Mouse (Mus musculus): ENCODE data around the gene Prap1. TPM values are rescaled to one million over a fixed set of nuclear protein-coding genes. Genes with fewer than 3 reads are reported as not detected.

Prap1 gene
- polyA plus RNA-seq (2012; fragmentation: generic; extraction: Trizol) = not detected

DNA sequence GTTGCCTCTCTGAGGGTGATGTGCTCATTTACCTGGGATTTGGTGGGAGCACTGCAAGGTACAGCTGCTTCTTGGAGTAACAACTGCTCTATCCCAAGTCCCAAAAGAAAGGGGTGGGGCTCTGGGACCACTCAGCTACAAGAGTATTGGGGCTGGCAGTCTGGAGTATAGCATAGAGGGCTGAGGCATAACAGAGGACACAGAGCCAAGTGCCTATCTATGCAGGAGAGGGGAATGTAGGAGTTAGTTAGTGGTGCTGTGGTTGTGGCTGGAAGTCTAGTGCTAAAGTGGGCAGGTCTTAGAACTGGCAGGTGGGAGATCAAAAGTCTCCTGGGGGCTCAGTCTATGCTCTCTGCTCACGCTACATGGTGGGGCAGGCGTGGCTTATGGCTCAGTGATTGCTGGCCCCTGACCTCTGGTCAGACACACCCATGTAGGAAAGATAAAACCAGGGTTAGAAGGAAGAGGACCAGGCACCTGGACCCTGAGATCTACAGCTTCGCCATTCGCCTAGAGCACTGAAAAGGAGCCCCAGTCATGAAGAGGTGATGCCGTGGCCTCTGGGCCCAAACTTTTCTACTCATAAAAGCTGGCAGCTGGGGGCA is at the start of gene Prap1:
Gene Prap1, plus strand, starts transcription at position 472 of the 605 bp plus-strand sequence.
- Histone ChIP-seq H3K4me2 (ENCODE audit: low read depth) (no peak within 1 kb of the TSS), H3K27me3 (ENCODE audit: control insufficient read depth, insufficient read depth, insufficient read length) (no peaks in the 10 kb centered on the region), H3K4me3 (no peak within 1 kb of the TSS), H3K36me3 (ENCODE audit: control insufficient read depth, insufficient read depth) (no peaks in the 10 kb centered on the region), H3ac (ENCODE audit: control insufficient read depth, insufficient read length) (no peak within 1 kb of the TSS), H3K79me2 (ENCODE audit: control insufficient read depth, insufficient read depth) (no peaks in the 10 kb centered on the region)
- TF ChIP-seq E2F4 (IDR thresholded peaks at IDR 0.05; ENCODE audit: insufficient read depth) = no peak
- TF ChIP-seq POLR2A (IDR thresholded peaks at IDR 0.05; ENCODE audit: insufficient read length, low read depth) = no peak
- no peak for TF ChIP-seq MYOG (IDR thresholded peaks at IDR 0.05; ENCODE audit: control insufficient read depth in 1 of 3, insufficient read depth in 1 of 3, insufficient read length in 2 of 3, low read depth in 2 of 3)
- TF ChIP-seq REST (IDR thresholded peaks at IDR 0.05; ENCODE audit: insufficient read depth, insufficient read length) = no peak
- TF ChIP-seq USF1 (IDR thresholded peaks at IDR 0.05; ENCODE audit: low read depth) = no peak
- TF ChIP-seq CEBPB (IDR thresholded peaks at IDR 0.05; ENCODE audit: insufficient read depth, poor library complexity, severe bottlenecking) = no peak
- TF ChIP-seq POLR2AphosphoS2 (IDR thresholded peaks at IDR 0.05; ENCODE audit: insufficient read length, low read depth) = no peak
- TF ChIP-seq TCF12 (IDR thresholded peaks at IDR 0.05; ENCODE audit: insufficient read depth, poor library complexity, severe bottlenecking) = no peak
- no peak for TF ChIP-seq SRF (IDR thresholded peaks at IDR 0.05; ENCODE audit: control insufficient read depth, insufficient read length, low read depth)
- TF ChIP-seq TCF3 (IDR thresholded peaks at IDR 0.05; ENCODE audit: insufficient read length, low read depth) = no peak
- TF ChIP-seq MYOD1 (IDR thresholded peaks at IDR 0.05; ENCODE audit: control insufficient read depth in 1 of 3, insufficient read length in 2 of 3, low read depth in 2 of 3) = no peak
- TF ChIP-seq MAX (IDR thresholded peaks at IDR 0.05; ENCODE audit: low read depth) = no peak

- no peak overlapping the region for H3K4me2 ChIP-seq (ENCODE audit: low read depth)
- no peak overlapping the region for H3ac ChIP-seq (ENCODE audit: control insufficient read depth, insufficient read length)
- no peaks in the 10 kb centered on the region for H3K79me2 ChIP-seq (ENCODE audit: control insufficient read depth, insufficient read depth)
- H3K36me3 ChIP-seq (ENCODE audit: control insufficient read depth, insufficient read depth) = no peaks in the 10 kb centered on the region
- no peak overlapping the region for H3K4me3 ChIP-seq
- H3K27me3 ChIP-seq (ENCODE audit: control insufficient read depth, insufficient read depth, insufficient read length) = peaks cover 41% of the 10 kb centered on the region
- TF ChIP-seq MYOD1 (IDR thresholded peaks at IDR 0.05; ENCODE audit: control insufficient read depth in 1 of 3, insufficient read length in 2 of 3, low read depth in 2 of 3) = no peak
- TF ChIP-seq MAX (IDR thresholded peaks at IDR 0.05; ENCODE audit: low read depth) = no peak
- no peak for TF ChIP-seq SRF (IDR thresholded peaks at IDR 0.05; ENCODE audit: control insufficient read depth, insufficient read length, low read depth)
- TF ChIP-seq TCF12 (IDR thresholded peaks at IDR 0.05; ENCODE audit: insufficient read depth, poor library complexity, severe bottlenecking) = no peak
- no peak for TF ChIP-seq E2F4 (IDR thresholded peaks at IDR 0.05; ENCODE audit: insufficient read depth)
- no peak for TF ChIP-seq REST (IDR thresholded peaks at IDR 0.05; ENCODE audit: insufficient read depth, insufficient read length)
- TF ChIP-seq POLR2A (IDR thresholded peaks at IDR 0.05; ENCODE audit: insufficient read length, low read depth) = no peak
- TF ChIP-seq TCF3 (IDR thresholded peaks at IDR 0.05; ENCODE audit: insufficient read length, low read depth) = no peak
- no peak for TF ChIP-seq MYOG (IDR thresholded peaks at IDR 0.05; ENCODE audit: control insufficient read depth in 1 of 3, insufficient read depth in 1 of 3, insufficient read length in 2 of 3, low read depth in 2 of 3)
- no peak for TF ChIP-seq USF1 (IDR thresholded peaks at IDR 0.05; ENCODE audit: low read depth)
- TF ChIP-seq CEBPB (IDR thresholded peaks at IDR 0.05; ENCODE audit: insufficient read depth, poor library complexity, severe bottlenecking) = no peak
- TF ChIP-seq POLR2AphosphoS2 (IDR thresholded peaks at IDR 0.05; ENCODE audit: insufficient read length, low read depth) = no peak
Observed at GRCm38 (mm10) chr7:140045546-140045945, 47.6 kb upstream of the Prap1 start.

DNA sequence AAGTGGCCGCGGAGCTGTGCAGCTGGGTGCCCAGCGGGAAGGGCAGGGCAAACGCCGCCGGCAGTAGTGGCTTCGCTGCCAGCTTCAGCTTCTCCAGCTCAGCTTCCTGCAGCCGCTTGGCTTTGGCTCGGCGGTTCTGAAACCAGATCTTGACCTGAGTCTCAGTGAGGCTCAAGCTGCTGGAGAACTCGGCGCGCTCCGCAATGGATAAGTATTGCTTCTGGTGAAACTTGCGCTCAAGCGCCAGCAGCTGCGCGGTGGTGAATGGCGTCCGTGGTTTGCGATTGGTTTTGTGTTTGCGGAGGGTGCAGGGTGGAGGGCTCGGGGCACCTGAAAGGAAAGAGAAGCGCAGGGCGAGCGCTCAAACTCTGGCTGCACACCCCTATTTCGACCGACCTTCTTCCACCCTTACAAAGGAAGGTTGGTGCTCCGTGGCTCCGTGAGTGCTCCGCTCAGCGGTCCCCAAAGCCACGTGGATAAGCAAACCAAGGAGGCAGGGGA is 45.3 kb upstream of the Prap1 start:
- H3K4me2 ChIP-seq (ENCODE audit: low read depth) = peak overlapping the region; percentile 77
- H3K27me3 ChIP-seq (ENCODE audit: control insufficient read depth, insufficient read depth, insufficient read length) = peaks cover 41% of the 10 kb centered on the region
- H3K79me2 ChIP-seq (ENCODE audit: control insufficient read depth, insufficient read depth) = no peaks in the 10 kb centered on the region
- no peaks in the 10 kb centered on the region for H3K36me3 ChIP-seq (ENCODE audit: control insufficient read depth, insufficient read depth)
- no peak overlapping the region for H3K4me3 ChIP-seq
- H3ac ChIP-seq (ENCODE audit: control insufficient read depth, insufficient read length) = no peak overlapping the region
- TF ChIP-seq MYOG (IDR thresholded peaks at IDR 0.05; ENCODE audit: control insufficient read depth in 1 of 3, insufficient read depth in 1 of 3, insufficient read length in 2 of 3, low read depth in 2 of 3) (no peak), SRF (IDR thresholded peaks at IDR 0.05; ENCODE audit: control insufficient read depth, insufficient read length, low read depth) (no peak), TCF3 (IDR thresholded peaks at IDR 0.05; ENCODE audit: insufficient read length, low read depth) (no peak), POLR2AphosphoS2 (IDR thresholded peaks at IDR 0.05; ENCODE audit: insufficient read length, low read depth) (no peak), TCF12 (IDR thresholded peaks at IDR 0.05; ENCODE audit: insufficient read depth, poor library complexity, severe bottlenecking) (no peak), POLR2A (IDR thresholded peaks at IDR 0.05; ENCODE audit: insufficient read length, low read depth) (no peak), USF1 (IDR thresholded peaks at IDR 0.05; ENCODE audit: low read depth) (no peak), CEBPB (IDR thresholded peaks at IDR 0.05; ENCODE audit: insufficient read depth, poor library complexity, severe bottlenecking) (no peak), REST (IDR thresholded peaks at IDR 0.05; ENCODE audit: insufficient read depth, insufficient read length) (no peak)

DNA sequence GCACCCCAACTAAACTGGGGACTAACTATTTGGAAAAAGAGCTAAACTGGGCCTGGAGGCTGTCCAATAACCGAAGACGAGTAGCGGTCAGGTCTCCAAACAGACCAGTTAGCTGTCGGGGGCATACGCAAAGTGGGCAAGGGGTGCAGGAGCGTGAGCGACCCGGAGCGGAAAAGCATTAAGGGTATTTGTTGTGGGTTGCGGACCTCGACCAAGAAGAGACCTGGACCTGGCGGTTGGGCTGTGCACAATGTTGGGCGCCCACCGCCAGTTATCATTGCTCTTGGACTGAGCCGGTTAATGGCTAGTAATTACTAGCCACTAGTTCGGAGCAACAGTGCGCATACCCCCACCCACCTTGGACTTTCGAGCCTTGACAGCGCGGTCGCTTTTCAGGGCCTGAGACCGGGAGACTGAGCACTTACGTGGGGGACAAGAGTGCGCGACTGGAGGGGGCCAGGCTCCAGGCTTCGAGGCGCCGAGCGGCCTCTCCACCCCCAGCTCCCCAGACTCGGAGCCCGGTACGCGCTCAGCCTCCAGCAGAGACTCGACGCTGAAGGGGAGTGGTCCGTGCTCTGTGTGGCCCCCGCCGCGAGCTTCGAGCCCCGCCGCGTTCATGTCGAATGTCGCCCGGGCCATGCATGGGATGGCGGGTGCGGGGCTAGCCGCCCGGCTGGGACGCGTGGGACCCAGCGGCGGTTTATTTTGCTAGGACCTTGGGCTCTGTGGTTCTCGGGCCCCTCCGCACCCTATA is 44.7 kb upstream of the Prap1 start, which contains the start of gene Msx3:
Gene Msx3, minus strand, starts transcription at position 729 of the 754 bp plus-strand sequence.
- Histone ChIP-seq H3K4me3 (peak within 1 kb of the TSS; percentile 17), H3K27me3 (ENCODE audit: control insufficient read depth, insufficient read depth, insufficient read length) (peaks cover 41% of the 10 kb centered on the region), H3K36me3 (ENCODE audit: control insufficient read depth, insufficient read depth) (no peaks in the 10 kb centered on the region), H3K4me2 (ENCODE audit: low read depth) (peak within 1 kb of the TSS; percentile 77), H3K79me2 (ENCODE audit: control insufficient read depth, insufficient read depth) (no peaks in the 10 kb centered on the region), H3ac (ENCODE audit: control insufficient read depth, insufficient read length) (no peak within 1 kb of the TSS)
- TF ChIP-seq SRF (IDR thresholded peaks at IDR 0.05; ENCODE audit: control insufficient read depth, insufficient read length, low read depth) (no peak), POLR2AphosphoS2 (IDR thresholded peaks at IDR 0.05; ENCODE audit: insufficient read length, low read depth) (no peak), USF1 (IDR thresholded peaks at IDR 0.05; ENCODE audit: low read depth) (no peak), POLR2A (IDR thresholded peaks at IDR 0.05; ENCODE audit: insufficient read length, low read depth) (no peak), TCF3 (IDR thresholded peaks at IDR 0.05; ENCODE audit: insufficient read length, low read depth) (no peak), REST (IDR thresholded peaks at IDR 0.05; ENCODE audit: insufficient read depth, insufficient read length) (no peak), CEBPB (IDR thresholded peaks at IDR 0.05; ENCODE audit: insufficient read depth, poor library complexity, severe bottlenecking) (no peak), E2F4 (IDR thresholded peaks at IDR 0.05; ENCODE audit: insufficient read depth) (no peak), MYOD1 (IDR thresholded peaks at IDR 0.05; ENCODE audit: control insufficient read depth in 1 of 3, insufficient read length in 2 of 3, low read depth in 2 of 3) (no peak), MAX (IDR thresholded peaks at IDR 0.05; ENCODE audit: low read depth) (no peak), MYOG (IDR thresholded peaks at IDR 0.05; ENCODE audit: control insufficient read depth in 1 of 3, insufficient read depth in 1 of 3, insufficient read length in 2 of 3, low read depth in 2 of 3) (no peak), TCF12 (IDR thresholded peaks at IDR 0.05; ENCODE audit: insufficient read depth, poor library complexity, severe bottlenecking) (no peak)

All from myocyte (in vitro differentiated cells).